Mouse (Mus musculus) G1E-ER4 (cell line): ENCODE results near the gene Zfp846. TPM values are rescaled to one million over a fixed set of nuclear protein-coding genes. Genes with fewer than 3 reads are reported as not detected.

ENCODE experiments used
- GATA1 ChIP-seq: IDR thresholded peaks from one replicate; pipeline ENCODE4 v1.8.0; 2012; ENCODE audit warnings: low read length, inconsistent platforms
- polyA plus RNA-seq: library from polyadenylated mRNA; stranded (reverse); fragments of >175 nt; gene quantifications from 2 replicates; pipeline ENCODE4 v1.2.3, GENCODE M21; 2012

The Zfp846 gene
- polyA plus RNA-seq, 1 experiment = 6.4 TPM

DNA sequence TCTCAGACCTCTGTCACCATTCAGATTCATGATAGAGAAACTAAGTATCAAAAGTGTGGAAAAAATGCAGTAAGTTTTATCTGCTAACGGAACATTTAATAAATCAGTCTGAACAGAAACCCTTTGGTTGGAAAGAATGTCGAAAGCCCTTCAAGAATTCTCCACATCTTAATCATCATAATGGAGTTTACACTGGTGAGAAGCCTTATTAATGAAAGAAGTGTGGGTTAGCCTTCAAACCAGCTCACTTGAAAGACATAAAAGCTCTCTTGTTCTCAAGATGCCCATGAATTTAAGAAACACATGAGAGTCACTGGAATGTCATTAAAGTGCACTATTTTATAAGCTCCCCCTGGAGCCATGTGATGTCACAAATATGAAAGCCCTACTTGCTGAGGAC, 35.6 kb downstream of the Zfp846 start:
- no peak for TF ChIP-seq GATA1

GRCm38 (mm10) chr9:20631332-20631731, 50.2 kb downstream of the Zfp846 start:
- no peak for TF ChIP-seq GATA1

DNA sequence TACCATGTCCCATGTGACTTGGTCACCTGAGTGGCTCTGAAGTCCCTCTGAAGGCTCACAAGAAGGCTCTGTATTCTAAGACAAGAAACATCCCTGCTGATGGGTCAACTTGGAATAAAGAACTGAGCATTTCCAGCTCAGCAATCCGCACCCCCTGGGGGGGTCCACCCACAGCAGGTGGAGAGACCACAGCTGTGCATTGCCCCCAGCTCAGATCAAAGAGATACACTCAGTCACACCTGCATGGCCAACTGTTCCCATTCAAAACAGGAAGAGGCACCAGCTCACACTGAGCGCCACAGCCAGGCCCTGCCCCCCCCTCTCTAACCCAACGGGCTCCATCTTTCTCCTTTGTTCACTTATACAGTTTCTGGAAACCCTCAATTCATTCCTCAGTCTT, 55.2 kb downstream of the Zfp846 start:
- no peak for TF ChIP-seq GATA1

- TF ChIP-seq GATA1 = no peak
Measured at GRCm38 (mm10) chr9:20636790-20637189, 55.7 kb downstream of the Zfp846 start.

DNA sequence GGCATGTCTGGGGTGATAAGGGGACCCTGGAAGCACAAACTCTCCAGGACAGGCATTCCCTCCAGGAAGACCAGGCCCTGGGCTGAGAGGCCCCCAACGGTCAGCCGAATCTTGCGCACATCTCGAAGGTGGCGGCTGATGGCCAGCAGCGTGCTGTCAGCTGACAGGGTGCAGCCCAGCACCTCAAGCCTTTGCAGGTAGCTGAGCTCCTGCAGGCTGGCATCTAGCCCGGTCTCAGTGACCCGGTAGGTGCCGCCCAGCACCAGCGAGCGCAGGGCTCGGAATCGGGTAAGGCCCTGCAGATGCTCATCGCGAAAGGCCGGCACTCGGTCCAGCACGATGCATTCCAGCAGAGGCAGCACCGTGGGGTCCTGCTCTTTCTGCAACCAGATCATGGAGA, 57.5 kb downstream of the Zfp846 start:
- TF ChIP-seq GATA1 = no peak

GRCm38 (mm10) chr9:20639486-20639885, 58.4 kb downstream of the Zfp846 start:
- TF ChIP-seq GATA1 = no peak

DNA sequence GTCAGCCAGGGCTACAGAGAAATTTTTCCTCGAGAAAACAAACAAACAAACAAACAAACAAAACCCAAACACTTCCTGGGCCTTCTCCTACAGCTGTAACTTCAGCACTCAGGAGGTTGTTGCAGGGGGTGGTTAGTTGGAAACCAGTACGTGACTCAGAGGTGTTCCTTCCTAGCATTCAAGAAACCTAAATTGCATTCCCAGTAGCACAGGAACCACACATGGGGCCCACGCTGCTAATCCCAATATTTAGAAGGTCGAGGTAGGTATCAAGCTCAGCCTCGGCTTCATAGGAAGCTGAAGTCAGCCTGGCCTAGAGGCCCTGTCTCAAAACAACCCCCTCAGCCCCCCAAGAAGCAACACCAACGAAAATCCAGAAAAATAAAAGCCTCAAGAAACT, 60.4 kb downstream of the Zfp846 start:
- no peak for TF ChIP-seq GATA1

- TF ChIP-seq GATA1 = no peak
Measured at GRCm38 (mm10) chr9:20642101-20642895, 61.2 kb downstream of the Zfp846 start, which contains the start of gene Ubl5. Gene Ubl5, plus strand, starts transcription at chr9:20642878.

- TF ChIP-seq GATA1 = no peak
Measured at GRCm38 (mm10) chr9:20642896-20643466, 61.9 kb downstream of the Zfp846 start.

GRCm38 (mm10) chr9:20643781-20644180, 62.7 kb downstream of the Zfp846 start:
- no peak for TF ChIP-seq GATA1

- TF ChIP-seq GATA1 = no peak
Measured at GRCm38 (mm10) chr9:20644360-20645081, 63.4 kb downstream of the Zfp846 start, which contains the start of gene Fbxl12. Gene Fbxl12, minus strand, starts transcription at chr9:20644767.

GRCm38 (mm10) chr9:20645121-20645520, 64.0 kb downstream of the Zfp846 start:
- TF ChIP-seq GATA1 = no peak

DNA sequence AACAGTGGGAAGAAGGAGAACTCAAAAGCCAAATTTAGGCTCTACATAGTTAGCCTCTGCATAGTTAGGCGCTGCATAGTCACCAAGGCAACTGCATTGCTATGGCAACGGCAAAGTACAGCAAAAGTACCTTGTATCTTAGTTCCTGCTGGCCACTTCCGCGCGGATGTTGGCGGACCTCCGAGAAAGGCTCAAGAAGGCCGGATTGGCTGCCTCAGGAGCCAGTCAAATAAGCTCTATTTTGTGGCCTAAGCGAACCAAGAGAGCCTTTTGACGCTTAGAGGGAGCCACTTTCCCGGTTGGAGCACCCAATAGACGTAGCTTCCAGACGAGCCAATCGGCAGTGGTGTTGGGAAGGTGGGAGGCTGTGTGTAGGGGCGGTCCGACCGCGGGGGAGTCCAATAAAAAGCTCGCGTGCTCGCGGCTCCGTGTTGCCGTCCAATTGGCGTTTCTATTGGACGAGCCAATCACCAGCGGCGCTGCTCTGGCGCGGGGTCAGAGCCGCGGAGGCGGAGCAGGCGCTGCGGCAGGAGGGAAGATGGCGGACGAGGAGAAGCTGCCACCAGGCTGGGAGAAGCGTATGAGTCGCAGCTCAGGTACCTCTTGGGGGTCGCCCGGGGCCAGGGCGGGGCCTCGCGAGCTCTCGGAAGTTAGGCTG, 70.6 kb downstream of the Zfp846 start, which contains the start of gene Pin1:
Pin1 (plus strand) TSS at position 494 of the 658 bp plus-strand sequence.
- TF ChIP-seq GATA1 = no peak

DNA sequence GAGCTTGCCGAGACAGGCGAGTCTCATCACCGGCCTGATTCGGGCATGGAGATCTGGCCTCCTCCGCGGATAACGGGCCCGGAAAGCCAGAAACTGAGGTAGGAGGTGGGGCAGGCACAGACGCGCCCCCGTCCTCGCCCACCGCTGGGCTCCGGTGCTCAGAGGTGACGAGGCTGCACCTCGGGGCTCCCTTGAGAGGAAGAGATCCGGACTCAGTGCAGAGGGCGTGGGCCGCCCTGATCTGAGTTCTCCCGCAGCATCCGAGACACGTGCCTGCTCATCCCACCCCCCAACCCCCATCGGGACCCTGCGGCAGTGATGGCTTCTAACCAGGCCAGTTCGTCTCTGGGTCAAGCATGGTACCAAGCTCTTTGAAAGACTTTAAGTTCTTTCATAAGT, 71.2 kb downstream of the Zfp846 start:
- TF ChIP-seq GATA1 = no peak

- TF ChIP-seq GATA1 = no peak
Measured at GRCm38 (mm10) chr9:20653859-20654258, 72.8 kb downstream of the Zfp846 start.

Other genes with a start within 250 kb of the Zfp846 start
- not detected in 2 replicates for gene Olfr18, start 245.2 kb upstream of the Zfp846 start, polyA plus RNA-seq
- gene Zfp560, start 196.1 kb upstream of the Zfp846 start, polyA plus RNA-seq = 1.3 and 2.6 TPM in 2 replicates
- 0.11 and 0.18 TPM in 2 replicates for gene Zfp26, start 121.1 kb upstream of the Zfp846 start, polyA plus RNA-seq
- 4.6 and 8.4 TPM in 2 replicates for gene Zfp426, start 88.5 kb upstream of the Zfp846 start, polyA plus RNA-seq
- gene Zfp266, start 59.9 kb upstream of the Zfp846 start, polyA plus RNA-seq = 0.79 and 0.90 TPM in 2 replicates
- gene Ubl5, start 61.6 kb downstream of the Zfp846 start, polyA plus RNA-seq = 8.4 and 13.3 TPM in 2 replicates
- 9.1 and 17.4 TPM in 2 replicates for gene Fbxl12, start 63.5 kb downstream of the Zfp846 start, polyA plus RNA-seq
- gene Pin1, start 70.8 kb downstream of the Zfp846 start, polyA plus RNA-seq = 28.2 and 34.9 TPM in 2 replicates
- gene Olfm2, start 165.1 kb downstream of the Zfp846 start, polyA plus RNA-seq = not detected in 2 replicates
- gene Col5a3, start 233.8 kb downstream of the Zfp846 start, polyA plus RNA-seq = not detected in 2 replicates
- not detected in 2 replicates for gene Rdh8, start 237.2 kb downstream of the Zfp846 start, polyA plus RNA-seq